Mouse (Mus musculus) ES-E14 (cell line): ENCODE results near the gene Hnrnpl.

Source experiments
- CHD2 ChIP-seq: IDR thresholded peaks from 2 replicates; pipeline ENCODE4 v1.6.1; 2014; ENCODE audit warnings: mild to moderate bottlenecking, low read depth, low read length, inconsistent platforms
- HCFC1 ChIP-seq: IDR thresholded peaks from 2 replicates; pipeline ENCODE4 v1.6.1; 2012; ENCODE audit warnings: low read length, inconsistent platforms, borderline replicate concordance; ENCODE audit not compliant: insufficient read depth
- MAFK ChIP-seq: IDR thresholded peaks from 2 replicates; pipeline ENCODE4 v1.6.1; 2014; ENCODE audit warnings: mild to moderate bottlenecking, low read depth, low read length, inconsistent platforms; ENCODE audit not compliant: insufficient read depth
- ZC3H11A ChIP-seq: IDR thresholded peaks from 2 replicates; pipeline ENCODE4 v1.6.1; 2012; ENCODE audit warnings: low read depth, mild to moderate bottlenecking, inconsistent platforms, low read length, borderline replicate concordance
- ZNF384 ChIP-seq: IDR thresholded peaks from 2 replicates; pipeline ENCODE4 v1.6.1; 2012; ENCODE audit warnings: low read depth, low read length, inconsistent platforms

- TF ChIP-seq MAFK (no peak), ZC3H11A (no peak), HCFC1 (no peak), ZNF384 (no peak), CHD2 (no peak)
Observed at GRCm38 (mm10) chr7:28862817-28863499, 54.6 kb downstream of the Hnrnpl start.
